Mouse (Mus musculus) frontal cortex, postnatal 36 days (tissue): Measurements from ENCODE around the gene N4bp3.
"Not testable (repeated sequence)": the region's sequence is repeated elsewhere in the genome, so short reads cannot be mapped to it uniquely, and the experiment has no call there.

Source experiments
- DNase-seq, 2 experiments: peaks; one replicate each; pipeline ENCODE4 v3.0.0; 2022; ENCODE audit warnings: low spot score in 2 of 2

N4bp3 gene

GRCm38 (mm10) chr11:51653736-51654135 is 3.1 kb upstream of the N4bp3 start:
- DNase-seq, result no peak

DNA sequence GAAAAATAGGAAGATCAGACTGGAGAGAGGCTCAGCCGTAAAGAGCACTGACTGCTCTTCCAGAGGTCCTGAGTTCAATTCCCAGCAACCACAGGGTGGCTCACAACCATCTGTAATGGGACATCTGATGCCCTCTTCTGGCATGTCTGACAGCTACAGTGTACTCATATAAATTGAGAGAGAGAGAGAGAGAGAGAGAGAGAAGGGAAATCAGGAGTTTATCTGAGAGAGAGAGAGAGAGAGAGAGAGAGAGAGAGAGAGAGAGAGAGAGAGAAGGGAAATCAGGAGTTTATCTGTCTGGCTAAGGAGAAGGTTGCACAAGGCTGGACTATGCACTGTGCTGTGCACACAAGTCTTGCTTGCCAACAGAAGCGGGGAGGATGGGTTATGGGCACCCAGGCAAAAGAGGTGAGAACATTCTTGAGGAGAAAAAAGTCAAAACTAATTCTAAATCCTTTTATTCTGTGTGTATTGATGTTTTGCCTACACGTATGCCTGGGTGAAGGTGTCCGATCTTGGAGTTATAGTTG is 2.3 kb upstream of the N4bp3 start:
- DNase-seq, result no peak

DNA sequence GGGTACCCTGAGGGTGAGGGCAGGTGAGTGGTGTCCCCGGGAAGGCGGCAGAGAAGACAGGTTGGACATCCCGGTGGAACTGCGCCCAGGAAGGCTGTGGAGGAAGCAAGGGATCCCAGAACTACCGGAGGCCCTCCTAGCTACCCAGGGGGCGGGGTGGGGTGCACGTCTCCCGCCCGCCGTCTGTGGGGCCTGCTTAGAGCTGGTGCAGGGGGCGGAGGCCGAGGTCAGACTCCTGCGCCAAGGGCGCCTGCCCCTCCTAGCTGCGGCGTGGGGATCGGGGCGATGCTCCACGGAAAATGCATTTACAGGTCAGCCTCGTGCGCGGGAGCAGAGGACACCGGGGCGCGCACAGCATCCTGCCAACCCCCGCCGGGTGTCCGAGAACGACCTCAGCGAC is 381 bp downstream of the N4bp3 start:
- DNase-seq, result no peak

- DNase-seq, result no peak
Observed at GRCm38 (mm10) chr11:51649889-51650199, 798 bp downstream of the N4bp3 start.

DNA sequence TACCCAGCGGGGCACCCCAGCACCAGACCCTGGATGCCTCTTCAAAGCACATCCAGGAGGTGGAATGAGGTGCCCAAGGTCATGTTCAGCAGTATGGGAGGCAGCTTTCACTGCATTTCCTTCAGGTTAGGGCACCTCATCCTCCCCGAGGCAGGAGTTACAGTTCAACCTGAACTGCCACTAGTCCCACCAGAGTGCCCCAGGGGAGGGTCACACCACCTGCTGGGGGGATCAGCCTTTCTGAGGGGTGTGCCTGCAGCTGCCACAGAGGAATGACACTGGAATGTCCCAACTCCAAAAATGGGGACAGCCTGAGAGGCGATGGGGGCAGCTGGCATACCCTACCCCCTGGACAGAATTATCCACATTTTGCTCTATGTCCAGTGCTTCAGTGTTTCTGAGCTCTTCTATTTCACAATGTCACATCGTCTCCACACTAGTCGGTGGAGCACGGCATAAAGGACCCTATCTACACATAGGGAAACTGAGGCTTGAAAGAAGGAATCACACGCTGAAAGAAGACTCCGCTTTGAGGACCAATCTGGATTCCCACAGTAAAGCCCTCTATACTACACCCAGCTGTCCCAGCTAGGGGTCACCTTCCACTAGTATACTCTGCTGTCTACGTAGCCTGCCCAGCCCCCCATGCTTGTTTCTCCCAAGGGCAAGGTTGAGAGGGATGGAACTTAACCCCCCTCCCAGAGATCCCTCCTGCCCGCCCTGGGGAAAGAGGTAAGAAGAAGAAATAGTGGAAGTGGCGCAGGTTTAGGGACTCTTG is 1.3 kb downstream of the N4bp3 start:
- no peak for DNase-seq

GRCm38 (mm10) chr11:51648566-51648965 is 2.1 kb downstream of the N4bp3 start:
- no peak for DNase-seq

DNA sequence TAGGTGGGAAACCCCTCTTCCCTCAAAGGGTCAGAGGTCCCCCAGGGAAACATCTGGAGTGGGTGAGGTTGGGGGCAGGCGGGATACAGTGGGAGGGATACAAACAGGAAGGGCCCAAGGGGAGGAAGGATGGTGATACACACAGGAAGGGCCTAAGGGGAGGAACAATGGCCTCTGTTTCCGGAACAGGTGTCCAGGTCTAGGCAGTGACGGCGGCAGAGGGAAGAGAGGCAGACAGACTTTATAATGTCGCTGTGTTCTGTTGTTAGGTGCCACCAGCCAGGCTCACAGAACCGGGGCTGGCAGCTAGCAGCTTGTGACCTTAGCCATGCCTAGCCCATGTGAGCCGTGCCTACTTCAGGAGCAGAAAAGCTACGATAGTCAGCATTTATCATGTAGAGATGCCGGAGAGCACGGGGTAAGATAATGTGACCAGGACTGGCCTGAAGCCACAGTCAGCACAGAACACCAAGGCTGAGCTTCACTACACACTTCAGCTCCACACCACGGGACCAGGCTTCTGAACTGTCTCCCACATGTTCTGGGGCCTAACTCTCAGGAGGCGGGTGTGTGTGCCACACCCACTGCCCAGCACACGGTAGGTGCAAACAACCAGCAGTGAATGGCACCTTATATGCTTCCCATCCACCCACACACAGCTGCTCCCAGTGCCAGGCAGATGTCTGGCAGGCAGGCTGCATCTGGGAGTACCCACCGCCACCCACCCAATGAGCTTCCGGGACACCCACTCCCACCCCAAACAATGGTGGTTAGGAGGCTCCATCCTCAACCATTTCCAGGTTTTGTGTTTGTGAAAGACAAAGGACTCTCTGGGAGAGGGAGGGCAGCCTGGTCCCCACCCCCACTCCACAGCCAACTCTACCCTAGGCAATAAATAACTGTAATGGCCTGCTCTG is 3.6 kb downstream of the N4bp3 start:
- DNase-seq, result no peak

DNA sequence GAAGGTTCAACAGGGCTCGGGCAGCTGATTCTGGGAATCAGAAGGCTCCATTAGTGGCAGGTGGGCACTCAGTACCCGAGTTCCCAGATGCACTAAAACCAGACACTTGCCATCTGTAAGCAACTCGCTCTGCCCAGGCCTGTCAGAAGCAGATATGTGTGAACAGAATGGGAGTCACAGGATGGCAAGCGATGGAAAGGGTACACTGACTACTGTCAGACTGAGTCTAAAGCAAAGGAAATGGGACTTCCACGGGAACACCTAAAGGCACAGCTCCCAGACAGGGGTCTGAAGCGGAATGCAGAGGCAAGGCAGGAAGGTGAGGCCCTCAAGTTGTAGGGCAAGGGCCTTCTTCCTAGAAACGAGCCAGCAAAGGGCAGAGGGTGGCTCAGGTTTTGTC is 4.4 kb downstream of the N4bp3 start:
- DNase-seq, result no peak

DNA sequence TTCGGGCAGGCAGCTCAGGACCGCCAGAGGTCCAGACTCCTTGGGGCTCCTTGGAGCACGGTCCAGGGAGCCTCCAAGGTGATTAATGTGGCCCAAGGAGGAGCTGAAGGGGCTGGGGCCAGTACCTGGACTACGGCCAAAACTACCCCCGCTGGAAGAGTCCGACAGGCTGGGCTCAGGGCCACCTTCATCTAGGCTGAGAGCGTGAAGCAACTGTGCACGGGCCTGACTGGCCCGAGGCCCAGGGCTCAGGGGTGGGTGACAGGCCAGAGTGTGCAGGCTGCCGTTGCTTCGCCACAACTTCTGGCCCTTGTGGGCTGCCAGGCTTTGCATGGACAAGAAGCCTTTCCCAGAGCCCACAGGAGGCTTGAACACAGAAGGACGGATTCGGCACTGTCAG is 5.3 kb downstream of the N4bp3 start:
- DNase-seq, result no peak

DNA sequence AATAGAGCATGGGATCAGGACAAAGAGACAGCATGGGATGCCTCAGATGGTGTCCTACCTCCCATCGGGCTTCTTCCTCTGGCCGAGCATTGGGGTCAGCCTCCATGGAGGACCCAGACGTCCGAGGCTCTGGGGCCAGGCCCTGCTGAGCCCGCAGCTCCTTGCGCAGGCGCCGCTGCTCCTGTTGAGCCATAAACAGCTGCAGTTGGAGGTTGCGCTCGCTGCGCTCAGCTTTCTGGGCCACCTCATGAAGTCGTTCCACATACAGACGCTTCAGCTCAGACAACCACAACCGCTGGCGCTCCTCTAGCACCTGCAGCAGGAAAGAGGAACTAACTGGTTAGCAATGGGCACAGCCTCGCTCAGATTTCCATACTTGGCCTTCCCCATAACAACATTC is 6.4 kb downstream of the N4bp3 start:
- DNase-seq, result no peak

- DNase-seq, result no peak
Observed at GRCm38 (mm10) chr11:51643761-51644160, 6.9 kb downstream of the N4bp3 start.

GRCm38 (mm10) chr11:51643202-51643601 is 7.4 kb downstream of the N4bp3 start:
- DNase-seq, result no peak

DNA sequence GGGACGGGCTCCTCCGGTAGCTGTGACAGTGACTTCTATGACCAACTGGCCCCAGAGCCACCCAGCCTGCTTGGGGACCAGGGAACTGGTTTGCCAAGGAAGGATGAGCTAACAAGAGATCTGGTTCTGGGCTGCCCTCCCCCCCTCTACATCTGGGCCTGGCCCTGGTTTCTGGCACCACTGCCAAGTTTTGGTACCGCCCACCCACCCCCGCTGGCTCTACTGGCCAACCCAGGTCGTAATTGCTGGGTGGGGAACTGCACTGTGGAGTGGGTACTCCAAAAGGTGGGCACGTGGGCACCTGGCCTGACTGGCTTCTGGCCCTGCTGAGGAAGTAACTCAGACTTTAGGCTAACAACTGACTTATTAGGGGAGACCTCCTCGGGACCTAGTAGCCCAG is 9.9 kb downstream of the N4bp3 start:
- DNase-seq, result no peak

DNA sequence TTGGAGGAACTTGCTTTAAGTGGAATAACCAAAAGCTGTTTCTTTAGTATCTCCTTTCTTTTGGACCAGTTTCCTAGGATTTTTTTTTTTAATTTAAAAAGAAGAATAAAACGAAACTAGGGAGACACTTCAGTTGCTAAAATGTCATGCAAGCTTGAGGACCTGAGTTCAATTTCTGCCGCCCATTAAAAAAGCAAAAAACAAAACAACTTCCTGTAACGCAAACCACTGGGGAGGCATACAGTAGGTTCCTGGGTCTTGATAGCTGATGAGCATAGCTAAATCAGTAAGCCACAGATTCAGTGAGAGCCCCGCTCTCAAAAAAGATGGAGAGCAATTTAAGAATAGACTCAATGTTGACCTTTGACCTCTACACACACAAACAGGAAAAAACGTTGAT is 12.1 kb downstream of the N4bp3 start:
- DNase-seq, result no peak

- DNase-seq, result no peak
Observed at GRCm38 (mm10) chr11:51637971-51638414, 12.6 kb downstream of the N4bp3 start.

GRCm38 (mm10) chr11:51636323-51636684 is 14.3 kb downstream of the N4bp3 start:
- DNase-seq, result peak in 1 of 2 experiments; percentile 62

DNA sequence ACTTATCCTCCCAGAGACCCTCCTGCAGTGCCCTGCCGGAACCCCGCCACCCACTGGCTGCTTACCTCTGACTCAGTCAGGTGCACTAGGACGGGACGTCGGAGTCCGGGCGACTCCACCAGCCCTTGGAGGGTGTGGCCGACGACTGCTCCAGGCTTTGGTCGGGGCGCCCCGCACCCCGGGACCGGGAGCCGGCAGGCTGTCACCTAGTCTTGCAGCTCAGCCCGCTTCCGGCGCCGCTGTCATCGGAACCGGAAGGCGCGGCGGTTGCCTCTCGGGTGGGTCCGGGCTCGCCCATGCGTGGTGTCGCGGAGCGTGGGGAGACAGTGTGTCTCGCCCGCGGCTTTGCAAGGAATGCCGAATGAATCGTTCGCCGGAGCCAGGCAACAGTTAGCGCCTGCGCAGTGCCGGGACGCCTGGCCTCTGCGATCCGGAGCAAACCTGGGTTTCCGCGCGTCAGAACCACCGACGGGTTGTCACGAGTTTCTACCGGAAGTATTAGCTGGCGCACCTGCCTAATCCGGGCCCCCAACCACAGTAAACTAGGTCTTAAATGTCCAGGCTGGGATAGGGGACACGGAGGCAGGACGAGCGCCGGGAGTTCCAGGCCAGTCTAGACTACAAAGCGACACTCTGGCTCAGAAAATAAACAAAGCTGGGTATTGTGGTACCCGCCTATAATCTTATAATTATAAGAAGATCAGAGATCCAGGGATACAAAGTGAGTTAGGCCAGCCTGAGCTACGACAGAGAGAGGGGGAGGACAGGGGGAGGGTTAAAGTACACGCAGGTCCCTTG is 14.9 kb downstream of the N4bp3 start, which contains the start of gene Rmnd5b:
TSS of gene Rmnd5b (minus strand) at position 372 of the 798 bp plus-strand sequence.
- peak; percentile 96 to 97 for DNase-seq

GRCm38 (mm10) chr11:51635127-51635524 is 15.5 kb downstream of the N4bp3 start:
- DNase-seq, result no peak

DNA sequence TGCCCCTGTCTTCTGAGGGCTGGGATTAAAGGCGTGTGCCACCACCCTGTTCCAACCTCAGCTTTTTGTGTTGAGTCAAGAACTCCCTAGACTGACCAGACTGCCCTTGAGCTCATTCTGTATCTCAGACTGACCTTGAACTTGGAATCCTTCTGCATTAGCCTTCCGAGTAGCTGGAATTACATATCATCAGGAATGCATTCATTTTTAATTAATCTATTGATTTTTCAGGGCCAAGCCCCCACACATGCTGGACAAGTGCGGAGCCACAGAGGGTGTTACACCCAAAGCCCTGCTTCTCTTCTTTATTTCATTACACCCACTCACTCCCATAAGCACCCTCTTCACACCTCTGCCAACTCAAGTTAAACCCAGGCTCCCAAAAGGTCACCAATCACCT is 16.9 kb downstream of the N4bp3 start:
- DNase-seq, result no peak

DNA sequence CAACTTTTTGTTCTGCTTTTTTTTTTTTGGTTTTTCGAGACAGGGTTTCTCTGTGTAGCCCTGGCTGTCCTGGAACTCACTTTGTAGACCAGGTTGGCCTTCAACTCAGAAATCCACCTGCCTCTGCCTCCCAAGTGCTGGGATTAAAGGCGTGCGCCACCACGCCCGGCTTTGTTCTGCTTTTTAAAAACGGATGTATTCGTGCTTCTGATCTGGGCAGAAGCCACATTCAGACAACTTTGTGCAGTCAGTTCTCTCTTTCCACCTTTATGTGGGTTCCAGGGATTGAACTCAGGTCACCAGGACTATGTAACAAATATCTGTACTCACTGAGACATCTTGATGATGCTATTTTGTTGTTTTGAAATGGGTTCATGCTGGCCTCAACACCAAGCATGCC is 17.4 kb downstream of the N4bp3 start:
- DNase-seq, result not testable (repeated sequence)

- no peak for DNase-seq
Observed at GRCm38 (mm10) chr11:51632130-51632753, 18.4 kb downstream of the N4bp3 start.
